Mouse (Mus musculus): ENCODE data around the gene Btbd3. TPM values are rescaled to one million over a fixed set of nuclear protein-coding genes. Genes with fewer than 3 reads are reported as not detected.
"Not testable (repeated sequence)": the region's sequence is repeated elsewhere in the genome, so short reads cannot be mapped to it uniquely, and the experiment has no call there.

Btbd3 gene
- total RNA-seq, 2 experiments from 2014 or later: 209 to 210 TPM

DNA sequence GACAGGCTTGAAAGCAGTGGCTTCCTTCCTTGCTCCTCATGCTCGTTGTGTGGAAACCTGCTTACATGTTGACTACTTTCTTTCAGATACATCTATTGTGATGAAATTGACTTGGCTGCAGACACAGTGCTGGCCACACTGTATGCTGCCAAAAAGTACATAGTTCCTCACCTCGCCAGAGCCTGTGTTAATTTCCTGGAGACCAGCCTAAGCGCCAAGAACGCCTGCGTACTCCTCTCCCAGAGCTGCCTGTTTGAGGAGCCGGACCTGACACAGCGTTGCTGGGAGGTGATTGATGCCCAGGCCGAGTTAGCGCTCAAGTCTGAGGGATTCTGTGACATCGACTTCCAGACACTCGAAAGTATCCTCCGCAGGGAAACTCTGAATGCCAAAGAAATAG, 27.0 kb downstream of the Btbd3 start:
- Histone ChIP-seq H3K4me3 (peak overlapping the region; percentile 74), H3K27ac (peak overlapping the region; percentile 94)
- TF ChIP-seq CTCF (conservative IDR thresholded peaks at IDR 0.05): no peak
- no peak for DNase-seq (ENCODE audit: low spot score in 2 of 2)

DNA sequence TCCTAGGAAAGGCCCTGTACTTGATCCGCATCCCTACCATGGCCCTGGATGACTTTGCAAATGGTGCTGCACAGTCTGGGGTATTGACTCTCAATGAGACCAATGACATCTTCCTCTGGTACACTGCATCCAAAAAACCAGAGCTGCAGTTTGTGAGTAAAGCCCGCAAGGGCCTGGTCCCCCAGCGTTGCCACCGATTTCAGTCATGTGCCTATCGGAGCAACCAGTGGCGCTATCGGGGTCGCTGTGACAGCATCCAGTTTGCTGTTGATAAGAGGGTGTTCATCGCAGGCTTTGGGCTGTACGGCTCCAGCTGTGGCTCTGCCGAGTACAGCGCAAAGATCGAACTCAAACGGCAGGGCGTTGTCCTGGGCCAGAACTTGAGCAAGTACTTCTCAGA, 27.5 kb downstream of the Btbd3 start:
- DNase-seq (ENCODE audit: low spot score in 2 of 2): no peak
- Histone ChIP-seq H3K27ac (peak overlapping the region; percentile 94; the same call in 1 of the 2 replicates), H3K4me3 (peak overlapping the region; percentile 74)
- TF ChIP-seq CTCF (conservative IDR thresholded peaks at IDR 0.05): no peak

DNA sequence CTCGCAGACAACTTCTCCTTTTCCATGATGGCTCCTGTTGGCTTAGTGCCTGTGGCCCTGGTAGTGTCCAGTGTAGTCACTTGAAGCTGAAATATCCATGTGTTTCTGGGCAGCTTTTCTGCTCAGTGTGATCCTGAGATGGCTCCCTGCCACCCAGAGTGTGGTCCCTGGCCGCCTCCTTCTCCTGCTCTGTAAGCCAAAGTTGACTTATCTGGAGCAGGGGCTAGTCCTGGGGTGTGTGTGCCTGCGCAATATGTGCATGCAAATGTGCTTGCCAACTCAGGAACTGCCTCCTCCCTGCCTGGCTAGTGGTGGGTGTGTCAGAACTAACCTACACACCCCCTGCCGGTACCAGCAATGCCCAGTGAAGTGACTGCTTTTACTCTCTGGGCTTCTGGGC, 29.4 kb downstream of the Btbd3 start:
- H3K4me3 ChIP-seq: no peak overlapping the region; the same call in 1 of the 2 replicates
- no peak for DNase-seq (ENCODE audit: low spot score in 2 of 2)
- no peak for TF ChIP-seq CTCF (conservative IDR thresholded peaks at IDR 0.05)

DNA sequence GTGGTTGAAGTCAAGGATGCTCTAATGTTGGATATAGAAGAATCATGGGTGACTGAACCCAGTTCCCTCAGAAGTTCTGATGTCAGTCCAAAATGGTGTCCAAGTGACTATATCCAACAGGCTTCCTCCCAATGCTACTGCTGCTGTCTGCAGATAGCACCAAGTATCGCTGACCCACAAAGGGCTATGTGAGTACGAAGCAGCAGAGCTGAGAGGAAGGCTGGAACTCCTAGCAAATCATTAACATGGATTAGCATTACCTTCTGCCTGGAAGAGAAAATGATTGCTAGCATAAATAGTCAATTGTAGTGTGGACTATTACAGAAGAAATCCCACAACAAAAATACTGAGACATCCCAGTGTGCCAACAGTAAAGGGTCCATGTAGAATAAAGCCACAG, 33.8 kb downstream of the Btbd3 start:
- Histone ChIP-seq H3K27ac (0 out of 2 replicates have a peak overlapping the region, but pooled peaks have one; percentile 7), H3K4me3 (no peak overlapping the region)
- no peak for DNase-seq (ENCODE audit: low spot score in 2 of 2)
- TF ChIP-seq CTCF (conservative IDR thresholded peaks at IDR 0.05): no peak

More for the DNA sequence above, 29.4 kb downstream of the Btbd3 start:
- peak overlapping the region; percentile 53; the same call in 1 of the 2 replicates for H3K27ac ChIP-seq

DNA sequence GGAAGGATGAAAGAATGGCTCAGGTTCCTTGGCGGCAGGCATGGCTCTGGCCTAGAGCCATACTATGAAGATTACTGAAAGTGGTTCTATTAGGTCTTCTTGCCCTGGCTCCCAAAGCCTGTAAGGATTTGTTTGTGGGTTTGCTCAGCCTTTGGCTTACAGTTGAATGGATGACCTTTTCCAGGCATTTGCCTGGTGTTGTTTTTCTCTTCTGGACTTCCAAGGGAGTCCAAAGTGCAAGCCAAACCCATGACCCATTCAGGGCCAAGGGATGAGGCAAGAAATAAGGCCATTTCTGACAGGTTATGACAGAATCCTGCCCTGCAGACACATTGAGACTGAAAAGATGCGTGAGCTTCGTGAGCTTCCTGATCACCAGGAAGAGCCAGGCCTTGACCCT, 37.9 kb downstream of the Btbd3 start:
- TF ChIP-seq CTCF (conservative IDR thresholded peaks at IDR 0.05): no peak
- no peak for DNase-seq (ENCODE audit: low spot score in 2 of 2)
- H3K27ac ChIP-seq: no peak overlapping the region
- H3K4me3 ChIP-seq: no peak overlapping the region

DNA sequence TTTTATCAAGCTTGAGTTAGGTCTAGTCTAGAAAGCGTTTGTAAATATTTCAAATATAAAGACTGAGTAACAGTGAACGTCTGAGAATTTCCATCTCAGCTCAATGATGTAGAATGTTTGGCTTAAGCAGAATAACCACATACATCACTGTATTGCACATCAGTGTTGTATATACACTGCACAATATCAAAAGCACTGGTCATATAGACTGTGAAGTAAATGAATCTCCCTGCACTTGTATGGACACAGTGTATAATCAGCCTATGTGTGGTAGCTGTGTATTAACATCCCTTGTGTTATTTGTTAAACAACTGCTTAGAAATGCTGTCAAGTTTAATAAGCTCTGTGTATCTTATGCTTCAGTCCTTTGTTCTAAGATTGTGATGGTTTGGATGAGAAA, 49.9 kb downstream of the Btbd3 start:
- TF ChIP-seq CTCF (conservative IDR thresholded peaks at IDR 0.05): no peak
- H3K4me3 ChIP-seq: no peak overlapping the region
- no peak for DNase-seq (ENCODE audit: low spot score in 2 of 2)
- no peak overlapping the region for H3K27ac ChIP-seq

DNA sequence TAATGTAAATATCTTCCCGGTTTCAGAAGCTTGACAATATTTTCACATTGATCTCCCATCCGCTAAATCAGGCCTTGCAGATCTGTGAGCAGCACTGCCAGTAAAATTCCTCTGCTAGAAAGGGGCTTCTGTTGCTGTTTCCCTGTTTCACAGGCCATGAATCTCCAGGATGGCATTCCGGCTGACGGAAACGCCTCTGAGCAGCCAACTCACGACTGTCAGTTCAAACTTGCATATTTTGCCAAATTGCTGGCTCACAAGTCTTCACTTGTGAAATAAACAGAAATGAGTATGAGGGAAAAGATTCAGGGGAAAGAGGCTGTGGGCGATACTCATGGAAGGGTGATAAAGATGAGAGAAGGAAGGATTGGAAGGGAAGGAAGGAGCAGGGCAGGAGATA, 59.3 kb downstream of the Btbd3 start:
- TF ChIP-seq CTCF (conservative IDR thresholded peaks at IDR 0.05): no peak
- no peak overlapping the region for H3K4me3 ChIP-seq
- no peak for DNase-seq (ENCODE audit: low spot score in 2 of 2)
- peak overlapping the region; percentile 5; the same call in 1 of the 2 replicates for H3K27ac ChIP-seq

DNA sequence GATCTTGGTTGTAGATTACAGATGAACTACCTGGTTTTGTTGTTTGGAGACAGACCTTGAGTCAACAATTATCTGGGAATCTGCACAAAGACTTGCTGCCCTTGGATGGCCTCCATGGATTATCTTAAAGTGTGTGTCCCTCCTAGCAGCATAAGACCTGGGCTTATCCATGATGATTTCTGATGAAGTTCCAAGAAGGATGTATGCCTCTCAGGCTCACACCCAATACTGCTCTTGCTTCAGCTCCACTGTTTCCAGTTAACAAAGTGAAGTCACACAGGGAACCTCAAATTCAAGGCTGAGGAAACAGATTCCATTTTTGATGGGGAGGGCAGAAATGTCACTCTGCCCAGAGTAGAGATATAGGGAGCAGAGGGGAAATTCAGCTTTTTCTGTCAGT, 64.0 kb downstream of the Btbd3 start:
- no peak for TF ChIP-seq CTCF (conservative IDR thresholded peaks at IDR 0.05)
- no peak for DNase-seq (ENCODE audit: low spot score in 2 of 2)
- Histone ChIP-seq H3K27ac (no peak overlapping the region), H3K4me3 (no peak overlapping the region)

DNA sequence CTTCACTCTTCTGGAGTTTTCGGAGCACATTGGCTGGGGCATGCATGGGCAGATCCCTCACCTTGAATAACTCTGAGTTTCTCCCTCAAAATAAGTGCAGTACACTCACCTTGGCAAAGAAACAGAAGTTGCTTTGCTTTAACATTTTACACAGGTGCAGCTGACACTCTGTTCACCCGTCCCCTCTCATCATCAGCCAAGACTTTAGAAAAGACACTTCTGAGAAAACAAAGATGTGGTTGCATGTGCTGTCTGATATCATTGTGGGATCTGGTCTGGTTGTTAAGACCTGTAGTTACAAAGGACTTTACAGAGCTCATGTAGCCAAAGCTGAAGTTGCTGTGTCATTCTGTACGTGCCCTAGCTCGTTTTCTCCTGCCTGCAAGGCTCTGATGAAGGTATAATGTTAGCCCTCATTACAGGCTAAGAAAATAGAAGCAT, 64.7 kb downstream of the Btbd3 start:
- TF ChIP-seq CTCF (conservative IDR thresholded peaks at IDR 0.05): no peak
- no peak for DNase-seq (ENCODE audit: low spot score in 2 of 2)
- H3K4me3 ChIP-seq: no peak overlapping the region
- H3K27ac ChIP-seq: no peak overlapping the region

DNA sequence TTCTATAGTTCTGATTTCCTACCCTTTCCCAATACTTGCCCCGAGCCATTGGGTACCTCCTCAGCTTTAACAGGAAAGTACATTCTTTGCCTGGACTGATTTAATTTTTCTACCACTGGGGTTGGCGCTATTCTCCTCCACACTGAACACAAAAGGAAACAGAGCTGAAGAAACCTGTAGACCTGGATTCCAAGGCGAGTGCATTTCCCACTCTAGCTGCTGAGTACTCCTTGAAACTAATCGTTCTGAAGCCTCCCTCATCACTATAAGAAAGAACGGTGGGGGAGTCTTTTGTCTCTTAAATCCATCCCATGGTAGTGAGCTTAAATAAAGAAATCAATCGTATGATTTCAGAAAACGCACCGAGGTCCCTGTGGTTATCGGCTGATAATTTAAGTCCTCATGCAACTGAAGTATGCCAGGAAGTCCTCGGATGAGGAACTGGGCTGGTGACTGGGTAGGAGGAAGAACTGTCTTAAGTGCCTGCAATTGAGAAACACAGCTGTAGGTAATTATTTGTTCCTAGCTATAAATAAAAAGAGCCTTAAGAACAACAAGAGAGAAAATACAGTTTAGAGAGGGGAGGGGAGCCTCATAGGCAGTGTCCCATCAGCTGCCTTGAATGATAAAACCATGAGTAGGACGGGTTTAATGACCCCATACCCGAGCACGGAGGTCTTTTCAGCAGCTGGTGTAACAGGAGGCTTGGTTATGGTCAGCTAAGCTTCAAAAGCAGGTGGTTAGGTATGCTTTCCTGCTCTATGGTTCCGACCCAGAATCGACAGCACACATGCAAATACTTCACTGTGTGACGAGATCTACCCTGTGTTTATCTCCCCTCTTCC, 66.1 kb downstream of the Btbd3 start:
- no peak overlapping the region for H3K27ac ChIP-seq
- no peak for DNase-seq (ENCODE audit: low spot score in 2 of 2)
- no peak overlapping the region for H3K4me3 ChIP-seq
- no peak for TF ChIP-seq CTCF (conservative IDR thresholded peaks at IDR 0.05)

DNA sequence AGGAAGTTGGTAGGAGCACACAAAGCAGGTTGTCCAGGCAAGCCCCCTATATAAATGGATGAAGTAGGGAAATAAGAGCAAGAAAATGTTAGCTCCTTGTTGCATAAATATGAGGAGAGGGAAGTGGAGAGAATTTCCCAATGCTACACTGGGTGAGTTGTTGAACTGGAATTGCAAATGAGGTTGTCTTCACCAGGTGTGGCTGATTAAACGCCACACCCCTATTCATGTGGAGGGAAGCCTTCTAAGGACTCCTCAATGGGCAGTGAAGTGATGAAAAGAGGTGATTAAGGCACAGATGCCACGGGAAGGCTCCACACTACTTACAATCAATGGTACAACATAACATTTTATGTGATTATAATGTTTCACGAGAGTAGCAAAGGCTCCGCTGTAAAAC, 70.0 kb downstream of the Btbd3 start:
- no peak for DNase-seq (ENCODE audit: low spot score in 2 of 2)
- Histone ChIP-seq H3K4me3 (no peak overlapping the region), H3K27ac (no peak overlapping the region)
- no peak for TF ChIP-seq CTCF (conservative IDR thresholded peaks at IDR 0.05)

DNA sequence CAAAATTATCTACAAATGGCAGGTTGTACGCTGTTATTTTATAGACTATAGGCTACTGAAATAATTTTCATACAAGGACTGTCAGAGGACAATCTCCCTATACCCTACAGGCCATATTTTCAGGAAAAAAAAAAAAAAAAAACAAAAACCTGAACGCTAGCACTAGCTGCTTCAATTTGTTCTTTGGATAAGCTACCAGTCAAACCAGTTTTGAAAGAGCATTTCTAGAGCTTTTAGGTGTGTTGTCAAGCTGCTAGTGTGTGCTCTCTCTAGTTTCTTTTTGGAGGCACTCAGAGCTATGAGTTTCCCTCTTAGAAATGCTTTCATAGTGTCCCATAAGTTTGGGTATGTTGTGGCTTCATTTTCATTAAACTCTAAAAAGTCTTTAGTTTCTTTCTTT, 77.8 kb downstream of the Btbd3 start:
- H3K27ac ChIP-seq: peak overlapping the region; percentile 15; the same call in 1 of the 2 replicates
- DNase-seq (ENCODE audit: low spot score in 2 of 2); H3K4me3 ChIP-seq: not testable (repeated sequence)

DNA sequence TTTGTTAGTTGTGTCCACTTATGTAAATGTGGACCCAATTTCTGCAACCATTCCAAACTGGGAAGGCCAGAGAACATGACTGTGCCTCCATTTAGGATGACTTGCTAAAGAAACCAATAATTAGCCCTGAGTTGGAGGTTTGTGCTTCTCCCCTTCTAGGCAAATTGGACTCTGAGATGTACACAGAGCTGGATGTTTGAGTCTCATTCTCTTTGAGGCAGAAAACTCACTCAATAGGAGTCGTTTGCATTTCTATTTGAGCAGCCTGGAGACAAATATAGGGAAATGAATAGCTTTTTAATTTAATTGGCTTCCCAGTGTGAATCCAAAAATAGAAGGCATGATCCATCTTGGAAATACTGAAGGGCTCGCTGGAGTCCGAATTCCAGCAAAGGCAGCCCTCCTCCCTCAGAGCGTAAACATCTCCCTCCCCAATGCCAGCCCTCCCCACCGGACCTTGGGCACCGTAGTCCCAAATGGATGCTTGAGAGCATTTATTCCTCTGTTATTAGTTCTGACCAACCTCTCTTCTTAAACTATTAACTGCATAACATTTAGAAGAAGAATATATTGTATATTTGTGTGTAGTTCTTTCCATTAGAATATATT, 81.6 kb downstream of the Btbd3 start:
- DNase-seq (ENCODE audit: low spot score in 2 of 2): no peak

DNA sequence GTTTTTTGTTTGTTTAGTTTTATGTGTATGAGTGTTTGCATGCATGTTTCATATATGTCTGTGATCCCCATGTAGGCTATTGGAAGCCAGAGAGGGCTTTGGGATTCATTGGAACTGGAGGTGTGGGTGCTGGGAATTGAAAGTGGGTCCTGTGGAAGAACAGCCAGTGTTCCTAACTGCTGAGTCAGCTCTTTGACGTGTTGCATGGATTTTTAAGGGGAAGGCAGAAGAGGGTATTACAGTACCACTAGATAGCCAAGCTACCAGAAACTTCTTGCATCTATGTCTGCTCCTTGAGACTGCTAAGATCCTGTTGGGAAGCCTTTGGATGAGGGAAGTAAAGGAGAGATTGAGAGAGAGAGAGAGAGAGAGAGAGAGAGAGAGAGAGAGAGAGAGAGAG, 82.2 kb downstream of the Btbd3 start:
- TF ChIP-seq CTCF (conservative IDR thresholded peaks at IDR 0.05): no peak

More for the DNA sequence above, 81.6 kb downstream of the Btbd3 start:
- no peak for TF ChIP-seq CTCF (conservative IDR thresholded peaks at IDR 0.05)
- H3K27ac ChIP-seq: no peak overlapping the region
- H3K4me3 ChIP-seq: no peak overlapping the region

More for the DNA sequence above, 82.2 kb downstream of the Btbd3 start:
- no peak overlapping the region for H3K27ac ChIP-seq
- no peak for DNase-seq (ENCODE audit: low spot score in 2 of 2)
- no peak overlapping the region for H3K4me3 ChIP-seq
